Mouse (Mus musculus) liver, embryonic 14.5 days (tissue): ENCODE data around the gene Cfap54. TPM values are rescaled to one million over a fixed set of nuclear protein-coding genes. Genes with fewer than 3 reads are reported as not detected.

ENCODE experiments used
- ATAC-seq: fragments of 200-750 bp; cut with Nextera tagmentation; 2 replicates; pipeline ENCODE4 v1.8.0; 2017; ENCODE audit warnings: moderate number of reproducible peaks, mild to moderate bottlenecking, moderate library complexity; ENCODE audit not compliant: insufficient read depth
- DNase-seq, 3 experiments: peaks; one replicate each; pipeline ENCODE4 v3.0.0-alpha.2; 2012 to 2013; ENCODE audit warnings: low read depth in 3 of 3, low spot score in 3 of 3
- H3K27ac ChIP-seq: fragments of 300-500 bp; sonication (generic); 2 replicates; pipeline ENCODE4 v1.5.1; 2014; ENCODE audit warnings: moderate library complexity, mild to moderate bottlenecking, control low read depth, inconsistent platforms
- H3K27me3 ChIP-seq: fragments of 300-500 bp; sonication (generic); 2 replicates; pipeline ENCODE4 v1.6.1; 2014; ENCODE audit warnings: mild to moderate bottlenecking, low read length, moderate library complexity; ENCODE audit not compliant: control insufficient read depth, insufficient read depth
- H3K36me3 ChIP-seq: fragments of 300-500 bp; sonication (generic); replicated peaks from 2 replicates; pipeline ENCODE4 v1.6.1; 2014; ENCODE audit warnings: low read depth; ENCODE audit not compliant: control insufficient read depth, insufficient read depth
- H3K4me1 ChIP-seq, 2 experiments: fragments of 200-500 bp in 1 of 2; fragments of 300-500 bp in 1 of 2; sonication (generic) in 1 of 2; replicated peaks; 2 replicates each; pipeline ENCODE4 v1.6.1; 2012 to 2014; ENCODE audit warnings: antibody characterized with exemption in 1 of 2, inconsistent platforms in 1 of 2, low read length in 1 of 2; ENCODE audit not compliant: control insufficient read depth in 2 of 2, insufficient read depth in 2 of 2
- H3K4me2 ChIP-seq: fragments of 300-500 bp; sonication (generic); 2 replicates; pipeline ENCODE4 v1.6.1; 2014; ENCODE audit warnings: low read depth, mild to moderate bottlenecking, control low read depth, moderate library complexity
- H3K4me3 ChIP-seq, 2 experiments: fragments of 200-500 bp in 1 of 2; fragments of 300-500 bp in 1 of 2; sonication (generic) in 1 of 2; 2 replicates each; pipeline ENCODE4 v1.5.1; 2012 to 2014; ENCODE audit warnings: low read depth in 2 of 2, low read length in 2 of 2, mild to moderate bottlenecking in 2 of 2, control low read depth in 1 of 2, inconsistent platforms in 1 of 2, moderate library complexity in 1 of 2; ENCODE audit not compliant: insufficient read depth in 1 of 2
- H3K9ac ChIP-seq: fragments of 300-500 bp; sonication (generic); replicated peaks from 2 replicates; pipeline ENCODE4 v1.6.1; 2014; ENCODE audit warnings: mild to moderate bottlenecking, control low read depth, moderate library complexity
- H3K9me3 ChIP-seq: fragments of 300-500 bp; sonication (generic); 2 replicates; pipeline ENCODE4 v1.6.1; 2016; ENCODE audit warnings: low read length, mixed read lengths; ENCODE audit not compliant: control insufficient read depth
- CTCF ChIP-seq: IDR thresholded peaks from 2 replicates; pipeline ENCODE4 v1.5.1; 2016; ENCODE audit warnings: antibody characterized with exemption, low read depth, control low read depth
- EP300 ChIP-seq: IDR thresholded peaks from 2 replicates; pipeline ENCODE4 v1.6.1; 2016; ENCODE audit warnings: antibody characterized with exemption, low read depth
- WGBS: fragments of 180-500 bp; shearing (Covaris S2); extraction: QIAGEN DNeasy Blood & Tissue Kit; methylation state at CpG from one replicate; pipeline ENCODE4 v1.1.7; 2014; ENCODE audit not compliant: insufficient replicate concordance; 5-methylcytosine and 5-hydroxymethylcytosine counted together
- polyA plus RNA-seq, 2 experiments: library from polyadenylated mRNA; depleted of rRNA in 1 of 2; stranded (reverse) in 1 of 2; unstranded in 1 of 2; fragments of >200 nt; fragmentation: Nextera tagmentation in 1 of 2; extraction: Ambion mirVana in 1 of 2; gene quantifications; 2 replicates each; pipeline versions ENCODE4 v1.2.1 to v1.2.3; 2012 to 2014

Gene Cfap54
- polyA plus RNA-seq, 2 experiments, result 0.06 to 0.11 TPM

DNA sequence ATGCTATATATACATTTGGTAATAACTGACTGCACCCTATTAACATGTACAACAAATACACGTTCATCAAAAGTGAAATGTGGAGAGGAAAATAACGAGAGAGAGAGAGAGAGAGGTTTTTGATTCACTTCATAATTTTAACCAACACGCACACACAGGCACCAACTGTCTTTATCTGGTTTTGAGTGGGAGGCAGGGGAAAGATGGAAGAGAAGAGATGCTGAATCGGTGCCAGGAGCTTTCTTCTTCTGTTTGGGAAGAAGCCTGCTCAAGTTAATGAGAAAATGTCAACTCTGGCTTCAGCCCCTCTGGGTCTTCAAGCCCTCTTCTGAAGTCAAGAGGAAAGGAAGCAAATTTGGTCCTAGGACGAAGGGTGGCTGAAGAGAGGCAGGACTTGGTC, 38.4 kb upstream of the Cfap54 start:
- Histone ChIP-seq H3K4me1 (peaks cover 22 to 32% of the 10 kb centered on the region in 2 experiments), H3K4me2 (no peak overlapping the region), H3K4me3 (no peak overlapping the region), H3K27me3 (no peaks in the 10 kb centered on the region), H3K36me3 (no peaks in the 10 kb centered on the region), H3K9ac (no peak overlapping the region), H3K27ac (no peak overlapping the region), H3K9me3 (no peaks in the 10 kb centered on the region)
- DNase-seq, result no peak
- TF ChIP-seq CTCF (no peak), EP300 (no peak)
- WGBS, result 70% methylated on average over 5 of the region's 5 CpGs
- ATAC-seq, result no peak

DNA sequence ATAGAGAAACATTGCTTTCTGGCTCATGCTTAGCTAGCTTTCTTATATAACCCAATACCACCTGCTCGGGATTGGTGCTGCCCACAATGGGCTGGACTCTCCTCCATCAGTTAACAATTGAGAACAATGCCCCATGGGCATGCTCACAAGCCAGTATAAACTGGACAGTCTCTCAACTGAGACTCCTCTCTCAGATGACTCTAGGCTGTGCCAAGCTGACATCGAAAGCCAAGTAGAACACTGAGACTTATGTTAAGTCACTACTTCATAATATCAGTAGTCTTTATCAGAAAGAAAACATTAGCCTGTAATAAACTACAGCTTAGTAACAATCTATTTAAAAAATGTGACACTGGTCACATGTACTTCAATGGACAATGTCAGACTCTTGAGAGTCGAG, 35.2 kb upstream of the Cfap54 start:
- 58% methylated on average over 3 of the region's 3 CpGs for WGBS
- Histone ChIP-seq H3K27ac (no peak overlapping the region), H3K36me3 (no peaks in the 10 kb centered on the region), H3K4me3 (no peak overlapping the region), H3K9ac (no peak overlapping the region), H3K9me3 (no peaks in the 10 kb centered on the region), H3K27me3 (no peaks in the 10 kb centered on the region), H3K4me2 (no peak overlapping the region), H3K4me1 (peaks cover 10 to 17% of the 10 kb centered on the region in 2 experiments)
- ATAC-seq, result no peak
- no peak for DNase-seq
- TF ChIP-seq CTCF (no peak), EP300 (no peak)

DNA sequence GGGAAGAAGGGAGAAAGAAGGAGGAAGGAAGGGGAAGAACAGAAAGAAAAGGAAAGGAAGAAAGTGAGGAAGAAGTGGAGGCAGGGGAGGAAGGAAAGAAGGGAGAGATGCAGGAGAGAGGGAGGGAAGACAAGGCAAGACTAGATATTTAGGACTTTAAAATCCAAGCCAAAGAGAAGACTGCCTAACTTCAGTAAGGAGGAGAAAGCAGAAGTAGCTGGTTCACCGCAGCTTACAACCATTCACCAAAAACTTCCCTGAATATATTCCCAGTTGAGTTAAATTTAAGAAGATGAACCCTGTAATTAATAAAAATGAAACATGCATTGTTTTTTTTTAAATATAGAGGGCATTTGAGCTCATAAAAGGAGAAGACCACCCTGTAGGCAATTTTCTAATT, 34.3 kb upstream of the Cfap54 start:
- H3K27ac ChIP-seq, result no peak overlapping the region
- no peak for ATAC-seq
- no peak overlapping the region for H3K4me3 ChIP-seq
- 21% methylated on average over 1 of the region's 1 CpGs for WGBS
- no peak overlapping the region for H3K9ac ChIP-seq
- no peak for TF ChIP-seq EP300
- no peak for TF ChIP-seq CTCF
- H3K27me3 ChIP-seq, result no peaks in the 10 kb centered on the region
- H3K4me1 ChIP-seq, result peaks cover 4 to 9% of the 10 kb centered on the region in 2 experiments; a peak in 3 of 4 replicates
- H3K36me3 ChIP-seq, result no peaks in the 10 kb centered on the region
- no peak overlapping the region for H3K4me2 ChIP-seq
- H3K9me3 ChIP-seq, result no peaks in the 10 kb centered on the region
- no peak for DNase-seq

DNA sequence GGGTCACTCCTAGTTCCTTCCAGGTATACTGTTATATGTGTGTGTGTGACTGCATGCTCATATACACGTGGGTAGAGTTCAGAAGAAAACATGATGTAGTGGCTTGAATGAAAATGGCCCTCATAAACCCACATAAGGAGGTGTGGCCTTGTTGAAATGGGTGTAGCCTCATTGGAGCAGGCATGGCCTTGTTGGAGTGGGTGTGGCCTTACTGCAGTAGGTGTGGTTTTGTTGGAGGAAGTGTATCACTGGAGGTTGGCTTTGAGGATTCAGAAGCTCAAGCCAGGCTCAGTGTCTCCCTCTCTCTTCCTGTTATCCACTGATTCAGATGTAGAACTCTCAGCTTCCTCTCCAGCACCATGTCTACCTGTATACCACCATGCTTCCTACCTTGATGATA, 33.4 kb upstream of the Cfap54 start:
- WGBS, result 69% methylated on average over 1 of the region's 1 CpGs
- peaks cover 4 to 9% of the 10 kb centered on the region in 2 experiments; a peak in 3 of 4 replicates for H3K4me1 ChIP-seq
- peak in 1 of 3 experiments; percentile 33 for DNase-seq
- H3K27ac ChIP-seq, result no peak overlapping the region
- no peaks in the 10 kb centered on the region for H3K9me3 ChIP-seq
- H3K4me3 ChIP-seq, result no peak overlapping the region
- no peak for TF ChIP-seq CTCF
- no peak for TF ChIP-seq EP300
- no peaks in the 10 kb centered on the region for H3K36me3 ChIP-seq
- H3K9ac ChIP-seq, result no peak overlapping the region
- no peaks in the 10 kb centered on the region for H3K27me3 ChIP-seq
- no peak overlapping the region for H3K4me2 ChIP-seq
- peak; percentile 65; the same call in 1 of the 2 replicates for ATAC-seq

DNA sequence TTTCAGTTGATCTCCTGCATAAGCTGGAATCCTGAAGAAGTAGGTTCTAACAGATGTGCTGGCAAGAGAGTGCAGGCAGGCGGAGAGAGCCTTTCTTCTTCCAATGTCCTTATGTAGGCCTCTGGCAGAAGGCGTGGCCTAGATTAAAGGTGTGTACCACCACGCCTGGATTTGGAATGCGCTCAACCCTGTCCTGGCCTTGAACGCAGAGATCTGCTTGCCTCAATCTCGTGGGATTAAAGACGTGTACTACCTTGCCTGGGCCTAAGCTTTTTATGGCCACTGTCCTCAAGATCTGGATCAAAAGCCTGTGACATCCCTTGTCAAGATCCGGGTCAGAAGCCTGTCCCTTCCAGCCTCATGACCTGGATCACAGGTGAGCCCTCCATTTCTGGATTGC, 32.5 kb upstream of the Cfap54 start:
- no peak for DNase-seq
- no peaks in the 10 kb centered on the region for H3K36me3 ChIP-seq
- no peak overlapping the region for H3K27ac ChIP-seq
- no peaks in the 10 kb centered on the region for H3K27me3 ChIP-seq
- no peak overlapping the region for H3K4me2 ChIP-seq
- no peaks in the 10 kb centered on the region for H3K9me3 ChIP-seq
- no peak overlapping the region for H3K9ac ChIP-seq
- no peak for ATAC-seq
- peaks cover 4 to 9% of the 10 kb centered on the region in 2 experiments; a peak in 3 of 4 replicates for H3K4me1 ChIP-seq
- H3K4me3 ChIP-seq, result no peak overlapping the region
- TF ChIP-seq EP300 (no peak), CTCF (no peak)
- 77% methylated on average over 8 of the region's 8 CpGs for WGBS
